Mouse (Mus musculus) forebrain, embryonic 14.5 days (tissue): Measurements from ENCODE around the gene Rusc2. TPM values are rescaled to one million over a fixed set of nuclear protein-coding genes. Genes with fewer than 3 reads are reported as not detected.
A peak's percentile ranks its signal among the peaks of the same experiment; 100 is the strongest.

Source experiments
- ATAC-seq: fragments of 200-750 bp; cut with Nextera tagmentation; 2 replicates; pipeline ENCODE4 v1.8.0; 2017; ENCODE audit warnings: mild to moderate bottlenecking, moderate library complexity
- DNase-seq: peaks from one replicate; pipeline ENCODE4 v3.0.0-alpha.2; 2015; ENCODE audit warnings: low spot score
- H3K27ac ChIP-seq: fragments of 300-500 bp; sonication (generic); 2 replicates; pipeline ENCODE4 v1.5.1; 2014; ENCODE audit warnings: low read depth, mild to moderate bottlenecking, control low read depth, low read length, moderate library complexity
- H3K27me3 ChIP-seq: fragments of 300-500 bp; sonication (generic); replicated peaks from 2 replicates; pipeline ENCODE4 v1.6.1; 2014; ENCODE audit warnings: low read length, control low read depth, mixed read lengths; ENCODE audit not compliant: control insufficient read depth, insufficient read depth
- H3K36me3 ChIP-seq: fragments of 300-500 bp; sonication (generic); 2 replicates; pipeline ENCODE4 v1.6.1; 2014; ENCODE audit warnings: low read length, control low read depth; ENCODE audit not compliant: control insufficient read depth, insufficient read depth
- H3K4me1 ChIP-seq: fragments of 300-500 bp; sonication (generic); 2 replicates; pipeline ENCODE4 v1.6.1; 2014; ENCODE audit warnings: antibody characterized with exemption, low read length, control low read depth; ENCODE audit not compliant: control insufficient read depth, insufficient read depth
- H3K4me2 ChIP-seq: fragments of 300-500 bp; sonication (generic); 2 replicates; pipeline ENCODE4 v1.6.1; 2014; ENCODE audit warnings: mild to moderate bottlenecking, control low read depth, low read length
- H3K4me3 ChIP-seq: fragments of 300-500 bp; sonication (generic); 2 replicates; pipeline ENCODE4 v1.5.1; 2014; ENCODE audit warnings: low read depth, low read length, control low read depth
- H3K9ac ChIP-seq: fragments of 300-500 bp; sonication (generic); 2 replicates; pipeline ENCODE4 v1.6.1; 2014; ENCODE audit warnings: mild to moderate bottlenecking, low read length, control low read depth, moderate library complexity
- H3K9me3 ChIP-seq: fragments of 300-500 bp; sonication (generic); replicated peaks from 2 replicates; pipeline ENCODE4 v1.6.1; 2016; ENCODE audit warnings: low read length, control low read depth, mixed read lengths; ENCODE audit not compliant: control insufficient read depth
- WGBS: fragments of 180-500 bp; shearing (Covaris S2); extraction: QIAGEN DNeasy Blood & Tissue Kit; methylation state at CpG from one replicate; pipeline ENCODE4 v1.1.7; 2014; 5-methylcytosine and 5-hydroxymethylcytosine counted together
- polyA plus RNA-seq: library from polyadenylated mRNA; unstranded; fragments of >200 nt; fragmentation: Nextera tagmentation; extraction: Ambion mirVana; gene quantifications from 2 replicates; pipeline ENCODE4 v1.2.1, GENCODE M21; 2014

Rusc2 gene
- polyA plus RNA-seq, 1 experiment from 2014 or later, result 47.8 TPM

- peaks cover 11% of the 10 kb centered on the region for H3K4me1 ChIP-seq
- no peak overlapping the region for H3K27ac ChIP-seq
- ATAC-seq, result no peak
- no peak overlapping the region for H3K9ac ChIP-seq
- no peak overlapping the region for H3K4me2 ChIP-seq
- H3K36me3 ChIP-seq, result 0 out of 2 replicates have a peak, but pooled peaks cover 3% of the 10 kb centered on the region
- WGBS, result 18% methylated on average over 10 of the region's 10 CpGs
- H3K9me3 ChIP-seq, result no peaks in the 10 kb centered on the region
- no peaks in the 10 kb centered on the region for H3K27me3 ChIP-seq
- DNase-seq, result peak; percentile 28
- no peak overlapping the region for H3K4me3 ChIP-seq
Observed at GRCm38 (mm10) chr4:43400976-43401375, 19.2 kb downstream of the Rusc2 start.

DNA sequence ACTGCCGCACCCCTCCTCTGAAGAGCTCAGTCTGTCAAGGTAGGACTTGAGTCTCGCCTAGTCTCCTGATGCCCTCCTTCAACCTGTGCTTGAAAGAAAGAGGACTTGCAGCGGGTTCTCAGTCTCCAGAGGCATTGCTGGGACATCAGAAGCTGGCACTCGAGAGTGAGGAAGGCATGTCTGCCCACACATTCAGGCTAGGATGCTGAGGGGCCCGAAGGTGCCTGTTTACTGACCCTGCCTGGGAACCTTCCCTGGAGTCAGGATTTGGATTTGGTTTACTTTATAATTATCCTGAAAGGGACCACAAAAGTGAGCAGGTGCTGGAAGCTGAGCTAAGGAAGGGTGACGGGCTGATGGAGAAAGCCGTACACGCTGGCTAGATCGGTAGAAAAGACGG is 19.7 kb downstream of the Rusc2 start:
- Histone ChIP-seq H3K36me3 (0 out of 2 replicates have a peak, but pooled peaks cover 3% of the 10 kb centered on the region), H3K4me1 (peaks cover 11% of the 10 kb centered on the region), H3K4me3 (no peak overlapping the region), H3K9ac (no peak overlapping the region), H3K4me2 (no peak overlapping the region), H3K9me3 (no peaks in the 10 kb centered on the region), H3K27ac (no peak overlapping the region), H3K27me3 (no peaks in the 10 kb centered on the region)
- WGBS, result 87% methylated on average over 10 of the region's 10 CpGs
- no peak for DNase-seq
- ATAC-seq, result no peak

DNA sequence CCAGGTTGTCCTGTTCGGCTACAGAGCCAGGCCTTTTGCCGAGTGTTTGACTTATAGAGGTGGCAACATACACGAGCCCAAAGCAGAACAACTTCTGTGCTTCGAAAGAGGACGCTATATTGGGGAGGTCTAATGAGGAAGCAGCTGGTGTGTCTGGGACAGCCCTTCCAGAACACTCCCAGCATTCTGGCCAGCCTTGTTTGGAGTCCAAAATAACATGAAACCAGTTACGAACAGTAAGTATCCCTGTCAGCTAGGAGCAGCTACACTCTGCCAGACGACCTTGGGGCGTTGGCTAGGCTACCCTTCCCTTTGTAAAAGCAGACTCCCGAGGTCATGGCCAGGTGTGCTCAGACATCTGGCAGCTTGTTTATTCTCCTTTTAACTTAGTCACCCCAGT is 20.4 kb downstream of the Rusc2 start:
- no peak overlapping the region for H3K27ac ChIP-seq
- H3K36me3 ChIP-seq, result 0 out of 2 replicates have a peak, but pooled peaks cover 3% of the 10 kb centered on the region
- no peak overlapping the region for H3K9ac ChIP-seq
- no peak overlapping the region for H3K4me2 ChIP-seq
- no peak overlapping the region for H3K4me3 ChIP-seq
- no peak for ATAC-seq
- H3K27me3 ChIP-seq, result no peaks in the 10 kb centered on the region
- no peaks in the 10 kb centered on the region for H3K9me3 ChIP-seq
- DNase-seq, result no peak
- 89% methylated on average over 9 of the region's 9 CpGs for WGBS
- peaks cover 11% of the 10 kb centered on the region for H3K4me1 ChIP-seq

DNA sequence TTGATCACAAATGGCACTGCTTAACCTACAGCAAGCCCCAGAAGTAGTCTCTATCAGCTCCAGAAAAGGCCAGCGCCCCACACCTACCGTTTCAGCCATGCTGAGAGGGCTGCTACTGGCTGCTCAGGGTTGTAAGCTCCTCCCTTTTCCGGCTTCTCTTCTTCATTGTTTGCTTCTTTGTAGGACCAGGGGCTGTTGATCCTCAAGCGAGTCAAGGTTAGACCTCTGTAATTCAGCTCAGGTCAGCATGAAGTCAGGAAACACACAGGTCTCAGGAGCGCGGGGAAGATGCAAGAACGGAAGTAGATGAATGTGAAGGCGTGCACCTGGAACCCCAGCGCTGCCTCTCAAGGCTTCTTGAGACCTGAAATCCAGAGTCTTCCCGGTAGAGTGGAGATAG is 22.9 kb downstream of the Rusc2 start:
- no peaks in the 10 kb centered on the region for H3K9me3 ChIP-seq
- H3K4me2 ChIP-seq, result no peak overlapping the region
- DNase-seq (no peak), ATAC-seq (no peak)
- H3K9ac ChIP-seq, result no peak overlapping the region
- no peaks in the 10 kb centered on the region for H3K27me3 ChIP-seq
- H3K4me1 ChIP-seq, result peaks cover 18% of the 10 kb centered on the region
- H3K36me3 ChIP-seq, result 0 out of 2 replicates have a peak, but pooled peaks cover 3% of the 10 kb centered on the region
- WGBS, result 89% methylated on average over 10 of the region's 10 CpGs
- H3K27ac ChIP-seq, result no peak overlapping the region
- no peak overlapping the region for H3K4me3 ChIP-seq

GRCm38 (mm10) chr4:43406162-43406971 is 24.6 kb downstream of the Rusc2 start:
- WGBS, result 2% methylated on average over 28 of the region's 28 CpGs
- H3K27ac ChIP-seq, result peak overlapping the region; percentile 93
- ATAC-seq (peak; percentile 94), DNase-seq (peak; percentile 92)
- 0 out of 2 replicates have a peak, but pooled peaks cover 3% of the 10 kb centered on the region for H3K36me3 ChIP-seq
- H3K4me1 ChIP-seq, result peaks cover 18% of the 10 kb centered on the region
- no peaks in the 10 kb centered on the region for H3K27me3 ChIP-seq
- H3K4me2 ChIP-seq, result peak overlapping the region; percentile 69
- H3K9ac ChIP-seq, result peak overlapping the region; percentile 87
- H3K9me3 ChIP-seq, result no peaks in the 10 kb centered on the region
- H3K4me3 ChIP-seq, result peak overlapping the region; percentile 58

DNA sequence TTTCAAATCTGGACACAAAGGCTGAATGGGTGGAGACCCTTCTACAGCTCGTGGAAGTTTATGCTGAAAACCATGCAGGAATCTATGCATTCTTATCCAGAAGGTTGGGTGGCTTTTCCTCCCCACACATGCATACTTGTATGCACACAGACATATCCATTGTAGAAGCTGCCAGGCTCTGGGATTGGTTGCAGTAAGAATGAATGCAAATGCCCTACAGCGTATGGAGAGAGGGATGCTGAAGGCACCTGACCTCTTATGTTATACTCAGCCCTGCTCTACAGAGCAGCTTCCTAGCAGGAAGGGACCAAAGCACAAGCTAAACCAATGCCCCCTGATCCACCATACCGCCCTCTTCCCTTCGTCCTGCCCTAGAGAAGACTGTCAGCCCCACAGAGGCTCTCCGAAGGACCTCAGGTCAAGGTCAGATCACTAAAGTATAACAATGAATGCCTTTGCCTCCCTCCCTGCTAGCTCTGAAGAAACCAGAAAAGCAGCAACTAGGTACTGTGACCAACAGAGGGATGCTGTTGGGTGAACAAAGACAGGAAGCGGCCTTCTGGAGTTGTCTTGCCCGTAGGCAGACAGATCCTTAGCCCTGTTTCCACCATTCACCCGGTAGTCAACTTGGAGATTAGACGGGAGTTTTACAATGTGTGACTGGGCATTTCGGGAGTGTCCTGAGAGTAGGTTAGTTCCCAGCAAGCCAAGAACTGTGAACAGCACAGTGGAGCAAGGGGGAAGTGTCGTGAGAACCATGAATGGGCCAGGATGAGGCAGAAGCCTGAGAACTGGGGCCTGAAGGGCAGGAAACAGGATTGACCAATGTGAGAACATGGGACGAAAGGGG is 25.5 kb downstream of the Rusc2 start:
- Histone ChIP-seq H3K4me1 (peaks cover 18% of the 10 kb centered on the region), H3K4me2 (peak overlapping the region; percentile 69), H3K9ac (peak overlapping the region; percentile 87), H3K27ac (peak overlapping the region; percentile 93), H3K9me3 (no peaks in the 10 kb centered on the region), H3K4me3 (peak overlapping the region; percentile 58), H3K27me3 (no peaks in the 10 kb centered on the region), H3K36me3 (no peaks in the 10 kb centered on the region)
- ATAC-seq (peak; percentile 58), DNase-seq (peak; percentile 62)
- WGBS, result 75% methylated on average over 12 of the region's 12 CpGs

- Histone ChIP-seq H3K27me3 (no peaks in the 10 kb centered on the region), H3K4me1 (no peaks in the 10 kb centered on the region), H3K4me2 (no peak overlapping the region), H3K36me3 (peaks cover 47% of the 10 kb centered on the region), H3K27ac (no peak overlapping the region), H3K9me3 (no peaks in the 10 kb centered on the region), H3K4me3 (no peak overlapping the region), H3K9ac (no peak overlapping the region)
- DNase-seq (no peak), ATAC-seq (no peak)
- 92% methylated on average over 14 of the region's 14 CpGs for WGBS
Observed at GRCm38 (mm10) chr4:43414761-43415160, 33.0 kb downstream of the Rusc2 start.

- Histone ChIP-seq H3K9me3 (no peaks in the 10 kb centered on the region), H3K9ac (no peak overlapping the region), H3K36me3 (peaks cover 47% of the 10 kb centered on the region)
Observed at GRCm38 (mm10) chr4:43415221-43416070, 33.7 kb downstream of the Rusc2 start.

More at GRCm38 (mm10) chr4:43415221-43416070, 33.7 kb downstream of the Rusc2 start:
- ATAC-seq (no peak), DNase-seq (no peak)
- no peaks in the 10 kb centered on the region for H3K4me1 ChIP-seq
- no peaks in the 10 kb centered on the region for H3K27me3 ChIP-seq
- 93% methylated on average over 29 of the region's 29 CpGs for WGBS
- no peak overlapping the region for H3K27ac ChIP-seq
- no peak overlapping the region for H3K4me3 ChIP-seq
- H3K4me2 ChIP-seq, result no peak overlapping the region
